Mouse (Mus musculus) limb, embryonic 13.5 days (tissue): ENCODE data around the gene Gm10974. TPM values are rescaled to one million over a fixed set of nuclear protein-coding genes. Genes with fewer than 3 reads are reported as not detected.

Experiments used
- ATAC-seq: fragments of 200-750 bp; cut with Nextera tagmentation; 2 replicates; pipeline ENCODE4 v1.8.0; 2017; ENCODE audit warnings: low read depth, moderate number of reproducible peaks, moderate TSS enrichment; ENCODE audit not compliant: low FRiP score
- H3K27ac ChIP-seq: fragments of 300-500 bp; sonication (generic); 2 replicates; pipeline ENCODE4 v1.5.1; 2015; ENCODE audit warnings: inconsistent platforms, mild to moderate bottlenecking, moderate library complexity
- H3K27me3 ChIP-seq: fragments of 300-500 bp; sonication (generic); 2 replicates; pipeline ENCODE4 v1.6.1; 2015; ENCODE audit warnings: mild to moderate bottlenecking, inconsistent platforms
- H3K36me3 ChIP-seq: fragments of 300-500 bp; sonication (generic); 2 replicates; pipeline ENCODE4 v1.6.1; 2015; ENCODE audit warnings: inconsistent platforms, mild to moderate bottlenecking, moderate library complexity
- H3K4me1 ChIP-seq: fragments of 300-500 bp; sonication (generic); 2 replicates; pipeline ENCODE4 v1.6.1; 2015; ENCODE audit warnings: inconsistent platforms
- H3K4me2 ChIP-seq: fragments of 300-500 bp; sonication (generic); replicated peaks from 2 replicates; pipeline ENCODE4 v1.6.1; 2015; ENCODE audit warnings: inconsistent platforms, mild to moderate bottlenecking, moderate library complexity
- H3K4me3 ChIP-seq: fragments of 300-500 bp; sonication (generic); 2 replicates; pipeline ENCODE4 v1.5.1; 2015; ENCODE audit warnings: moderate library complexity, mild to moderate bottlenecking, inconsistent platforms
- H3K9ac ChIP-seq: fragments of 300-500 bp; sonication (generic); 2 replicates; pipeline ENCODE4 v1.6.1; 2015; ENCODE audit warnings: mild to moderate bottlenecking, inconsistent platforms
- H3K9me3 ChIP-seq: fragments of 300-500 bp; sonication (generic); 2 replicates; pipeline ENCODE4 v1.6.1; 2016; ENCODE audit warnings: inconsistent platforms
- WGBS: fragments of 180-500 bp; shearing (Covaris S2); methylation state at CpG from one replicate; pipeline ENCODE4 v1.1.7; 2015; 5-methylcytosine and 5-hydroxymethylcytosine counted together
- polyA plus RNA-seq: library from polyadenylated mRNA; unstranded; fragments of >200 nt; fragmentation: Nextera tagmentation; extraction: Ambion mirVana; gene quantifications from 2 replicates; pipeline ENCODE4 v1.2.1, GENCODE M21; 2015

Gene Gm10974
- polyA plus RNA-seq, 1 experiment from 2014 or later, result not detected

DNA sequence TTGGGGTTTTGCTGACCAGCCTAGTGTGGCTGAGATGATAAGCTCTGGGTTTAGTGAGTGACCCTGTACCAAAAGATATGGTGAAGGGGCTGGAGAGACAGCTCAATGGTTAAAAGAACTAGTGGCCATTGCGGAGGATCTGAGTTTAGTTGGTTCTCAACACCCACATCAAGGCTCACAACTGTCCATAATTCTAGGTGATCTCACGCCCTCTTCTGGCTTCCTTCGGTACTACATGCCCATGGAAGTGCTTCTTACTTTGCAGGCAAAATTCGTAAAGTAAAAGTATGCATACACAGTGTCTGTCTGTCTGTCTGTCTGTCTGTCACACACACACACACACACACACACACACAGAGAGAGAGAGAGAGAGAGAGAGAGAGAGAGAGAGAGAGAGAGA, 23.4 kb upstream of the Gm10974 start:
- no peaks in the 10 kb centered on the region for H3K36me3 ChIP-seq
- H3K4me2 ChIP-seq, result no peak overlapping the region
- no peak overlapping the region for H3K4me3 ChIP-seq
- H3K9me3 ChIP-seq, result no peaks in the 10 kb centered on the region
- H3K27me3 ChIP-seq, result no peaks in the 10 kb centered on the region
- no peak overlapping the region for H3K9ac ChIP-seq
- H3K27ac ChIP-seq, result no peak overlapping the region
- peaks cover 23% of the 10 kb centered on the region for H3K4me1 ChIP-seq
- ATAC-seq, result no peak
- 44% methylated on average over 4 of the region's 4 CpGs for WGBS

DNA sequence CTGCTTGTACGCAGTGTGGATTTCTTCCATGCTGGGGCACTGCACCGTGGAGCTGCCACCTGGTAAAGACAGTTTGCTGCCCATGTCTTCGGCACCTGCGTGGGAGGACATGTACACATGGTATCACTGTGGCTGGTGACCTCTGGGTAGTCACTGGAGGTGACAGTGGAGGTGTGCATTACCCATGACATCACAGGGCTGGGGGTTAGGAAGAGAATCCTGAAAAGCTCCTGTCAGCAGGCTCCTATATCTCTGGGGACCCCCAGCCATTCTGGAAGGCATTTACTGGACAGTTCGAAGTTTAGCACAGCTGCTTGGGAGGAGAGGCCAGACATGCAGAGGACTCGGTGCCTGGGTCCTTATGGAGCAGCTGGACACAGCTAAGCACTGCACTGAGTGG, 22.9 kb upstream of the Gm10974 start:
- Histone ChIP-seq H3K9me3 (no peaks in the 10 kb centered on the region), H3K9ac (no peak overlapping the region), H3K27me3 (no peaks in the 10 kb centered on the region), H3K4me3 (no peak overlapping the region), H3K4me2 (no peak overlapping the region), H3K36me3 (no peaks in the 10 kb centered on the region), H3K4me1 (peaks cover 28% of the 10 kb centered on the region), H3K27ac (no peak overlapping the region)
- no peak for ATAC-seq
- WGBS, result 70% methylated on average over 6 of the region's 6 CpGs

DNA sequence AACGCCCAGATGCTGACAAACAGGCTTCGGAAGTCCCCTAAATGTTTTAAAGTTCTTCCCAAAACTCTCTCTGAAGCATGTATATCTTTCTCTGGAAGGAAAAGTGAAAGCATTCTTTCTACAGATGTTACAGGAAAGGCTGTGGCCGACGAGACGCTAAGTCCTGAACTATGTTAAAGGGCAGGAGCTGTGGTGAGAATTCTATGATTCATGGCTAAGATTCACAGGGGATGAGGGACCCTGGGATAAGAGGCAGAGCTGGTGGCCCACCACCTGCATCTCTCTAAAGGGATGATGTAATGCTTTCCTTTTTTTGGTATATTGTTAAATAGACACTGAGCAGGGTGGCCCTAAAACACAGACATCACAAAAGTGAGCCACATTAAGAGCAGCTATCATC, 22.4 kb upstream of the Gm10974 start:
- WGBS, result 69% methylated on average over 5 of the region's 5 CpGs
- ATAC-seq, result no peak

DNA sequence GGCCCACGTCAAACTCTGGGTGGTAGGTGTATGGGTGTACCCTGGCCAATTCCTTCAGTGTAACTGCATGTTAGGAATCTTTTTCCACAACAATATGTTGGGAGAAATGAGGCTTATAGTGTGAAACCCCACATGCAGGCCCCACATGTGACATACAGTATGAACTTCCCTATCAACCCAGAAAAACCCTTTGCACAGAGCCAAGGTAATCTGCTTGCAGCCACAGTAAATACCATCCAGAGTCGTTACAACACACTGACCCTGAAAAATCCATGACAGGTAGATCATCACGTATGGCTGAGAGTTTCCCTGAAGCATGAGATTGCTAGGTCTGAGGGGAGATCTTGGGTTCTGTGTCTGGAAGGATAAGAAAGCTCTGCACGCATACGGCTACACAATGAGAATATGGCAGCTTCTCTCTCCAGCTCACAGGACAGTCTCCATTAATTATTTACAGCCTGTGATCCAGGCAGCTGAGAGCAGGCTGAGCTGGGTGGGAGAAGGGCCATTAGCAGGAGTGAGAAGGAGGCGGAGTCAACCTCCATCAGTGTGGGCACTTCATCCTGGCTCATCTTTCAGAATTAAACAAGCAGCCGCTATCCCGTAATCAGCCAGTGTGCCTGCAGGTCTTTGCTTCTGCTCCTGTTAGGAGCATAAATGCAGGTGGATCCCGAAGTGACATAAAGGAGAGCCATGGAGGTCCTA, 18.6 kb upstream of the Gm10974 start:
- no peak overlapping the region for H3K9ac ChIP-seq
- no peak overlapping the region for H3K4me2 ChIP-seq
- H3K4me1 ChIP-seq, result peaks cover 18% of the 10 kb centered on the region
- H3K4me3 ChIP-seq, result no peak overlapping the region
- ATAC-seq, result no peak
- H3K27ac ChIP-seq, result no peak overlapping the region
- no peaks in the 10 kb centered on the region for H3K36me3 ChIP-seq
- no peaks in the 10 kb centered on the region for H3K9me3 ChIP-seq
- 45% methylated on average over 9 of the region's 9 CpGs for WGBS
- H3K27me3 ChIP-seq, result no peaks in the 10 kb centered on the region

More for the DNA sequence above, 22.4 kb upstream of the Gm10974 start:
- Histone ChIP-seq H3K4me1 (peaks cover 28% of the 10 kb centered on the region), H3K9ac (no peak overlapping the region), H3K36me3 (no peaks in the 10 kb centered on the region), H3K27me3 (no peaks in the 10 kb centered on the region), H3K9me3 (no peaks in the 10 kb centered on the region), H3K4me2 (no peak overlapping the region), H3K27ac (no peak overlapping the region), H3K4me3 (no peak overlapping the region)

DNA sequence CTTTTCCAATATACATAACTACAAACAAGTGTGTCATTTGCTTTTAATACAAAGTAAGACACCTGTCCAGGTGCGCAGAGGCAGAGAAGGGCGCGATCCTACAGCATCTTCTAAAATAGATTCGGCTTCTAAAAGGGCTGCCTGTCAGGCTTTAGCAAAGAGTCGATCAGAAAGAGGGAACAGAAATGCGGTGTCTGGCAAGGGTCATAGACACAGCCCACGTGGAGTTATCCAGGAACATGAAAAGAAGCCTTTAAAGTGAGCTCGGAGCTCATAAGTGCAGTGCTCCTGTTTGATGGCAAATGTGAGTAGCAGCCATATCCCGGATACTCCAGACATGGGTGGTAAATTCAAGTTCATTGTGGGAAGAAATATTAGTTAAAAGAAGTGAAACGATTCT, 17.1 kb upstream of the Gm10974 start:
- no peak overlapping the region for H3K9ac ChIP-seq
- no peak for ATAC-seq
- no peaks in the 10 kb centered on the region for H3K9me3 ChIP-seq
- H3K4me2 ChIP-seq, result no peak overlapping the region
- peaks cover 12% of the 10 kb centered on the region for H3K4me1 ChIP-seq
- WGBS, result 80% methylated on average over 10 of the region's 10 CpGs
- no peaks in the 10 kb centered on the region for H3K36me3 ChIP-seq
- no peaks in the 10 kb centered on the region for H3K27me3 ChIP-seq
- no peak overlapping the region for H3K27ac ChIP-seq
- H3K4me3 ChIP-seq, result no peak overlapping the region

DNA sequence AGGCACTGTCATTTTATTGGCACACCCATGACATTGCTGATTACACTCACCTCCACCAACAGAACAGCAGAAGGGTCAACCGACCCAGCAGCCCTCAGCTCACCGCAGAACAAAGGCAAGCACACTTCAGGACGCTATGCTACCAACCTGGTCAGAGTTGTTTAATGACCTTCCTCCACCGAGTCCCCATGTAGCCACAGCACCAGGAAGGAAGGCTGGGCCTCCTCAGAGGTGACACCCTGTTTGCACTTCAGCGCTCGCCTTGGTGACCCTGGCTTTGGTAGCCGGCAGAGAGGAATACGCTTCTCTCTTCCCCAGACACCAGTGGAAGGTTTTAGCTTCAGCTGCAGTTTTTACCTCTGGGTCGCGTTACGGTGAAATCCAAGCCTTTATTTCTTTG, 16.0 kb upstream of the Gm10974 start:
- no peaks in the 10 kb centered on the region for H3K27me3 ChIP-seq
- no peak overlapping the region for H3K4me2 ChIP-seq
- no peak overlapping the region for H3K27ac ChIP-seq
- no peaks in the 10 kb centered on the region for H3K9me3 ChIP-seq
- ATAC-seq, result no peak
- H3K4me3 ChIP-seq, result no peak overlapping the region
- 54% methylated on average over 11 of the region's 11 CpGs for WGBS
- peaks cover 12% of the 10 kb centered on the region for H3K4me1 ChIP-seq
- H3K9ac ChIP-seq, result no peak overlapping the region
- H3K36me3 ChIP-seq, result no peaks in the 10 kb centered on the region

DNA sequence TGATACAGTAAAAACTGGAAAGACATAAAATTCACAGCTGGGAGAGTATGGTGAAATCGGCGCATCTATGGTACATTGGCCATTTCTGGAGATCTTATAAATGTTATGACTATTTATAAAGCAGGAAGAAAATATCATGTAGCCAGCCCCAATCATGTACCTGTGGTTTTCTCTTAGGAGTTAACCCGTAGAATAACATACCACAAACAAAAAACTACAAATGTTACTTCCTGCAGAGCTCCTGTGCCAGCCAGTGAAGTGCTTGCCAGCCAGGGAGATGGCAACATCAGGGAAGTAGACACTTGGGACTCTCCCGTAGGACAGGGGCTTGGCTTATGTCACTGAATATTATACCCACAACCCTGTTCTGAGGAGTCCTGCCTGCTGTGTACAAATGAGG, 14.6 kb upstream of the Gm10974 start:
- peaks cover 12% of the 10 kb centered on the region for H3K4me1 ChIP-seq
- H3K9ac ChIP-seq, result no peak overlapping the region
- H3K27ac ChIP-seq, result no peak overlapping the region
- H3K27me3 ChIP-seq, result no peaks in the 10 kb centered on the region
- H3K4me3 ChIP-seq, result no peak overlapping the region
- 86% methylated on average over 4 of the region's 4 CpGs for WGBS
- no peak overlapping the region for H3K4me2 ChIP-seq
- H3K9me3 ChIP-seq, result no peaks in the 10 kb centered on the region
- no peaks in the 10 kb centered on the region for H3K36me3 ChIP-seq
- no peak for ATAC-seq

DNA sequence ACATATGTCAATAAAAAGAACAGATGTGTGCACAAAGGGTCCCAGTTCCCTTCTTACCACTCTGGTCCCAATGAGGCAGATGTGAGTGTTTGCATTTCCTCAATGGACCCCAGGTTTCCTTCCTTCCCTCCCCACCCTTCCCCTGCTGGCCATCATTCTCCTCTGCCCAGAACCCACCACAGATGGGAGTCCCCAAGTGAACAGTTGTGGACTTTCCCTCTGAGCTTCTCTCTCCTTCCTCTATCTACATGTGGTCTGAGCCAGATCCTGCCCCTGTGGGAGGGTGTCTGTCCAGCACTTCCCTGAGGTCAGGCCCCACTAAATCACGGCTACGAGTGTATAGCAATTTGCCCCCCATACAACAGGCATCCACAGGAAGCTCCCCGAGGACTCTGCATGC, 10.8 kb upstream of the Gm10974 start:
- Histone ChIP-seq H3K27ac (no peak overlapping the region), H3K36me3 (no peaks in the 10 kb centered on the region), H3K4me3 (no peak overlapping the region), H3K27me3 (no peaks in the 10 kb centered on the region), H3K9me3 (no peaks in the 10 kb centered on the region; the same call in 1 of the 2 replicates), H3K4me1 (0 out of 2 replicates have a peak, but pooled peaks cover 1% of the 10 kb centered on the region), H3K9ac (no peak overlapping the region), H3K4me2 (no peak overlapping the region)
- ATAC-seq, result no peak
- WGBS, result 49% methylated on average over 3 of the region's 3 CpGs

DNA sequence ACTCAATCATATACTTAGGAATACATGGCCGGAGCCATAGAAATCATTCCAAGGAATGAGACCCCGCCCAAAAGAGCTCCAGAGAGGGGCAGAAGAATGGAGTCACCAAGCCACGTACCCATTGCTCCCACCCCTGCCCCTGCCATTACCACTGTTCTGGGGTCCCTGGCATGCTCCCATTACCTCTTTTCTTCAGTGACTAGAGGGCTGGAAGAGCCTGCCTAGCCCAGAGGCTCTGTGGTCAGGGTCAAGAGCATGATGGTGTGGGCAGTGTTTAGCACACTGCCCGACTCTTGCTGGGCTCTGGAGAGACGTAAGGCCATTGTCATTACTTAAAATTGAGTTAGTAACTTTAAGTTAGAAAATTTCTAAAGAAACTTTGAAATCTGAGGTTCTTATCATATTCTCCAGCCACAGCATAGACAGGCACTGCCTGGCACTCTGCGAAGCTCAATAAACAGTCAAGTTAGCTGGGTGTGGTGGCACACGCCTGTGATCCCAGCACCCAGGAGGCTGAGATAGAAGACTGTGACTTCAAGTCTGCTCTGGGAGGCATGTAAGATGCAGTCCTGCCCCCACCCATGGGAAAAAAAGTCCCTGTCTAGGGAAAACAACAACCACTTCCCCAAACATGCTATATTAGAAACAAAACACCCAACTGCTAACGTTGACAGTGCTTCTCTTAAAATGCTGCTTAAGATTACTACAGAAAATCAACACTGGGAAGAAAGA, 9.7 kb upstream of the Gm10974 start:
- no peak overlapping the region for H3K9ac ChIP-seq
- no peaks in the 10 kb centered on the region for H3K27me3 ChIP-seq
- no peak overlapping the region for H3K4me2 ChIP-seq
- WGBS, result 86% methylated on average over 8 of the region's 8 CpGs
- ATAC-seq, result no peak
- H3K4me1 ChIP-seq, result no peaks in the 10 kb centered on the region
- no peak overlapping the region for H3K4me3 ChIP-seq
- H3K9me3 ChIP-seq, result peaks cover 6% of the 10 kb centered on the region
- H3K36me3 ChIP-seq, result peaks cover 5% of the 10 kb centered on the region
- no peak overlapping the region for H3K27ac ChIP-seq

DNA sequence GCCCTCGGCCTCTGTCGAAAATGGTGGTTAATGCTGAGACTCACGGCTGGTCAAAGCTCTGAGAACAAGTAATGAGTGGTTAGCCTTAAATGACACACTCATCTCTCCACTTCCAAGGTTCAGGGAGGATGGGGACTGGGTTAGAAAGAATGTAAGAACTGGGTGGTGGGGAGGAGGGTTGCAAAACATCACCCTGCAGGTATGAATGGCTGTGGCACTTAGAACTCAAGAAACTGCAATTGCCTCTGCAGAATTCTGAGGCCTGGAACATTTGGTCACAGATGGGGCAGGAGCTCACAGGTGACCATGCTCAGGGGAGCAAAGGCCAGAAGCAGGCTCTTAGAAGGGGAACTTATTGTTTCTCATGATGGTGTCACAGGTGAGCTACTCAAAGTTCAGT, 7.2 kb upstream of the Gm10974 start:
- Histone ChIP-seq H3K9me3 (peaks cover 20% of the 10 kb centered on the region), H3K4me2 (no peak overlapping the region), H3K9ac (no peak overlapping the region), H3K27me3 (no peaks in the 10 kb centered on the region), H3K27ac (no peak overlapping the region), H3K4me3 (no peak overlapping the region), H3K4me1 (no peaks in the 10 kb centered on the region), H3K36me3 (peaks cover 5% of the 10 kb centered on the region)
- ATAC-seq, result no peak
- 86% methylated on average over 3 of the region's 3 CpGs for WGBS

DNA sequence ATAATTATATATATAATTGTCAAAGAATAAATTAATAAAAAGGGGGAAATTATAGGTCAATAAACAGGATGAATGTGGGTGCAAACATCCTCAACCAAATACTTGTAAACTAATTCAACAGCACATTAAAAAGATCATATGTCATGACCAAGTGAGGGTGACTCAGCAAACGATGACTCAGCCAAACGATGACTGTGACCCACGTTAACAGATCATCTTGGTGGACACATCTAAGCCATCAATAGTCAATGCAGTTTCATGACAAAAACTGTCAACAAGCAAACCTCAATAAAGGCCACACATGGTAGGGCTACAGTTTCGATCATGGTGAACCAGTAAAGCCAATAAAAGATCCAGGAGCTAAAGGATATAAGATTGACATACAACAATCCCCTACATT, 6.7 kb upstream of the Gm10974 start:
- 87% methylated on average over 4 of the region's 4 CpGs for WGBS

DNA sequence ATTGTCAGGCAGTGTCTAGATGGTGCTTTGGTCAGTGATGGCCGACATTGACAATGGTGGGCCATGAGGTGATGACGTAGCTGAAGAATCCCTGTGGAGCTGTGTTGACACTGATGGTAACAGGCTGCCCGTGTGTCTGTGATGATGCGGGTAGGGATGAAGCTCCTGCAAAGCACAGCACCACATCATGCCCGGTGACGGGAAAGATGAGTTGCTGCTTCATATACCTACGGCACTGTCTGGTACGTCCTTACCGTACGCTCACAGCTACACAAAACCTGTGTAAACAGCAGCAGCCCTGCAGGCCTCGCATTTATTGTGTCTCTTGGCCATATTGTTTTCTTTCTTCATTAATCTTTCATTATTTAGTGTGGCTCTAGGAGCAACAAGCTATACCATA, 1.2 kb upstream of the Gm10974 start:
- 0 out of 2 replicates have a peak, but pooled peaks cover 9% of the 10 kb centered on the region for H3K4me1 ChIP-seq
- no peak for ATAC-seq
- 94% methylated on average over 11 of the region's 11 CpGs for WGBS
- H3K4me3 ChIP-seq, result no peak overlapping the region
- no peaks in the 10 kb centered on the region for H3K27me3 ChIP-seq
- H3K9ac ChIP-seq, result no peak overlapping the region
- H3K36me3 ChIP-seq, result peaks cover 5% of the 10 kb centered on the region
- peaks cover 20% of the 10 kb centered on the region for H3K9me3 ChIP-seq
- H3K4me2 ChIP-seq, result no peak overlapping the region
- H3K27ac ChIP-seq, result no peak overlapping the region

More for the DNA sequence above, 6.7 kb upstream of the Gm10974 start:
- Histone ChIP-seq H3K4me1 (no peaks in the 10 kb centered on the region), H3K27ac (no peak overlapping the region), H3K9ac (no peak overlapping the region), H3K4me3 (no peak overlapping the region), H3K9me3 (peaks cover 20% of the 10 kb centered on the region), H3K4me2 (no peak overlapping the region), H3K27me3 (no peaks in the 10 kb centered on the region), H3K36me3 (peaks cover 5% of the 10 kb centered on the region)
- ATAC-seq, result no peak
